Mouse (Mus musculus): ENCODE data around the gene Crybb3. TPM values are rescaled to one million over a fixed set of nuclear protein-coding genes. Genes with fewer than 3 reads are reported as not detected.

Crybb3 gene
- polyA plus RNA-seq (2017; shearing (Covaris generic)): not detected

GRCm38 (mm10) chr5:113081439-113081838 is at the start of gene Crybb3:
TSS of gene Crybb3 (minus strand) at chr5:113081584.

GRCm38 (mm10) chr5:113070017-113070416 is 11.4 kb downstream of the Crybb3 start, which contains the start of gene Crybb2:
TSS of gene Crybb2 (minus strand) at chr5:113070117.

Other genes starting within 250 kb of the Crybb3 start
- gene Myo18b, start 185.2 kb downstream of the Crybb3 start, polyA plus RNA-seq (2017; shearing (Covaris generic)): not detected
- gene Grk3, start 65.8 kb downstream of the Crybb3 start, polyA plus RNA-seq (2017; shearing (Covaris generic)): not detected
- not detected for gene Crybb2, start 11.5 kb downstream of the Crybb3 start, polyA plus RNA-seq (2017; shearing (Covaris generic))
- gene 2900026A02Rik, start 139.7 kb upstream of the Crybb3 start, polyA plus RNA-seq (2017; shearing (Covaris generic)): not detected
- gene Tmem211, start 145.3 kb upstream of the Crybb3 start, polyA plus RNA-seq (2017; shearing (Covaris generic)): not detected
- gene Sgsm1, start 229.2 kb upstream of the Crybb3 start, polyA plus RNA-seq (2017; shearing (Covaris generic)): not detected

Measured in effector memory CD4-positive, alpha-beta T cell, adult 5 months (primary cell).